Mouse (Mus musculus) cerebellum, postnatal 14 days (tissue): ENCODE data around the gene Bub1b.

Experiments
- DNase-seq, 2 experiments: peaks; one replicate each; pipeline ENCODE4 v3.0.0; 2021; ENCODE audit warnings: mixed read lengths in 2 of 2

Bub1b gene

GRCm38 (mm10) chr2:118597673-118598568, at the start of gene Bub1b:
Gene Bub1b (plus strand): TSS chr2:118598211.
- peak; percentile 94 for DNase-seq

- DNase-seq = peak; percentile 57 to 64
Measured at GRCm38 (mm10) chr2:118548421-118549221, 49.4 kb upstream of the Bub1b start.

GRCm38 (mm10) chr2:118549507-118550473, 48.2 kb upstream of the Bub1b start, which contains the start of gene Bmf:
Gene Bmf (minus strand): TSS chr2:118549687.
- peak; percentile 99 to 100 for DNase-seq

- DNase-seq = peak in 1 of 2 experiments; percentile 19
Measured at GRCm38 (mm10) chr2:118551606-118552005, 46.4 kb upstream of the Bub1b start.

GRCm38 (mm10) chr2:118554356-118554990, 43.5 kb upstream of the Bub1b start:
- DNase-seq = peak; percentile 50 to 57

GRCm38 (mm10) chr2:118558426-118558825, 39.6 kb upstream of the Bub1b start:
- no peak for DNase-seq

- DNase-seq = no peak
Measured at GRCm38 (mm10) chr2:118562015-118562414, 36.0 kb upstream of the Bub1b start.

GRCm38 (mm10) chr2:118562431-118562830, 35.6 kb upstream of the Bub1b start:
- no peak for DNase-seq

- DNase-seq = no peak
Measured at GRCm38 (mm10) chr2:118567179-118567578, 30.8 kb upstream of the Bub1b start.

- no peak for DNase-seq
Measured at GRCm38 (mm10) chr2:118570939-118571338, 27.1 kb upstream of the Bub1b start.

GRCm38 (mm10) chr2:118572183-118572836, 25.7 kb upstream of the Bub1b start:
- no peak for DNase-seq

- DNase-seq = no peak
Measured at GRCm38 (mm10) chr2:118573135-118573534, 24.9 kb upstream of the Bub1b start.

- no peak for DNase-seq
Measured at GRCm38 (mm10) chr2:118586013-118586412, 12.0 kb upstream of the Bub1b start.

GRCm38 (mm10) chr2:118587686-118588085, 10.3 kb upstream of the Bub1b start:
- no peak for DNase-seq

- no peak for DNase-seq
Measured at GRCm38 (mm10) chr2:118591083-118591482, 6.9 kb upstream of the Bub1b start.

- no peak for DNase-seq
Measured at GRCm38 (mm10) chr2:118599087-118599486, 1.1 kb downstream of the Bub1b start.

- DNase-seq = no peak
Measured at GRCm38 (mm10) chr2:118601599-118602263, 3.7 kb downstream of the Bub1b start.

- no peak for DNase-seq
Measured at GRCm38 (mm10) chr2:118604091-118604490, 6.1 kb downstream of the Bub1b start.

- DNase-seq = peak; percentile 43 to 64
Measured at GRCm38 (mm10) chr2:118606032-118606431, 8.0 kb downstream of the Bub1b start.

GRCm38 (mm10) chr2:118606976-118607375, 9.0 kb downstream of the Bub1b start:
- no peak for DNase-seq

- no peak for DNase-seq
Measured at GRCm38 (mm10) chr2:118618013-118618412, 20.0 kb downstream of the Bub1b start.
